Mouse (Mus musculus): ENCODE results near the gene Vipas39. TPM values are rescaled to one million over a fixed set of nuclear protein-coding genes. Genes with fewer than 3 reads are reported as not detected.

Gene Vipas39
- polyA plus RNA-seq, 1 experiment: 64.5 TPM

DNA sequence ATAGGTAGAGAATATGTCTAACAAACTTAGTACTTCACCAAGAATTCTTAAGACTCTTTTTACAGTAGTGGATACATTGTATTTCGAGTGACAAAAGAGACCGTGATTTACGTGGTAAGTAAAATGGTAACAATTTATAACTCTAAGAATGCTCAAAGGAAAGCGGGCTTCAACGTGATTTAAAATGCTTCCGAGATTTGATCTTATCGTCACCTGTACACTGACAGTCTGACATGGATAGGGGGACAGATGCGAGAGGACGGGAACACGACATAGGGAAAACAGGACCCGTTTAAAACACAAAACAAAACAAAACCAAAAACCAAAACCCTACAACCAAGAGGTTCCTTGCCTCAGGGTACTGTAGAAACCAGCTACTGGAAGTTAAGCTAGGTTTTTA lies 612 bp downstream of the Vipas39 start:
- TF ChIP-seq POLR2A (IDR thresholded peaks at IDR 0.05; ENCODE audit: borderline replicate concordance, extremely low read depth, insufficient read depth, insufficient read length, poor library complexity, severe bottlenecking) (no peak), CTCF (IDR thresholded peaks at IDR 0.05; ENCODE audit: borderline replicate concordance, extremely low read depth, insufficient read depth, insufficient read length) (no peak)
- DNase-seq (ENCODE audit: low read depth): no peak

GRCm38 (mm10) chr12:87260562-87260961 lies 5.5 kb downstream of the Vipas39 start:
- TF ChIP-seq POLR2A (IDR thresholded peaks at IDR 0.05; ENCODE audit: borderline replicate concordance, extremely low read depth, insufficient read depth, insufficient read length, poor library complexity, severe bottlenecking) (no peak), CTCF (IDR thresholded peaks at IDR 0.05; ENCODE audit: borderline replicate concordance, extremely low read depth, insufficient read depth, insufficient read length) (no peak)
- no peak for DNase-seq (ENCODE audit: low read depth)

DNA sequence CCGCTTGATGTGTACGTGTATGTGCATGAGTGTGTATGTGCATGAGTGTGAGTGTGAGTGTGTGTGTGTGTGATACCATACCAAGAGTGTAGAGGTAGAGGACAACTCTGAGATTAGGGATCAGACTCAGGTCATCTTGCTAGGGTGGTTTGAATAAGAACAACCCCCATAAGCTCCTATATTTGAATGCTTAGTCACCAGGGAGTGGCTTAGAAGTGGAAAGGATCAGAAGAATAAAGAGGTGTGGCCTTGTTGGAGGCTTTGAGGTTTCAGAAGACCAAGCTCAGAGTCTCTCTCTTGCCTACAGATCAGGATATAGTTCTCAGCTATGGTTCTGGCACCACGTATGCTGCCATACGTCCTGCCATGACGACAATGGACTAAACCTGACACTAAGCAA lies 9.4 kb downstream of the Vipas39 start:
- no peak for DNase-seq (ENCODE audit: low read depth)
- TF ChIP-seq CTCF (IDR thresholded peaks at IDR 0.05; ENCODE audit: borderline replicate concordance, extremely low read depth, insufficient read depth, insufficient read length): no peak
- TF ChIP-seq POLR2A (IDR thresholded peaks at IDR 0.05; ENCODE audit: borderline replicate concordance, extremely low read depth, insufficient read depth, insufficient read length, poor library complexity, severe bottlenecking): no peak

GRCm38 (mm10) chr12:87253878-87254277 lies 12.2 kb downstream of the Vipas39 start:
- no peak for TF ChIP-seq CTCF (IDR thresholded peaks at IDR 0.05; ENCODE audit: borderline replicate concordance, extremely low read depth, insufficient read depth, insufficient read length)
- TF ChIP-seq POLR2A (IDR thresholded peaks at IDR 0.05; ENCODE audit: borderline replicate concordance, extremely low read depth, insufficient read depth, insufficient read length, poor library complexity, severe bottlenecking): no peak
- DNase-seq (ENCODE audit: low read depth): no peak

DNA sequence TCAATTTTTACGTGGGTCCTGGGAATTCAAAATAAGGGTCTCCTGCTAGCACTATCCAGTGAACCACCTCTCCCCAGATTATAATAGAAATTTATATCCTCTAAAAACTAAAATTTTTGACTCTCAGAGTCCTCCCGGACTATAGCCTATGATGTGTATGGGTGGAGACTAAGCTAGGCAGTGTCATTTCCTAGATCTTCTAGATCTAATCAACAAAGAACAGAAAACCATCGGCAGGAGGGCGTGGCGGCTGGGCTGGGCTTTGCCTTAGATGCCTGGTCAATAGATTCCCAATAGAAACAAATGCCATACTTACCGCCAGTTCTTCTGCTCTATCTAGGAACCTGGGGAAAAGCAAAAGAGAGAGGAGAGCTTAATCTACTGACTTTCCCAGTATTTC lies 15.9 kb downstream of the Vipas39 start:
- DNase-seq (ENCODE audit: low read depth): no peak
- TF ChIP-seq POLR2A (IDR thresholded peaks at IDR 0.05; ENCODE audit: borderline replicate concordance, extremely low read depth, insufficient read depth, insufficient read length, poor library complexity, severe bottlenecking) (no peak), CTCF (IDR thresholded peaks at IDR 0.05; ENCODE audit: borderline replicate concordance, extremely low read depth, insufficient read depth, insufficient read length) (no peak)

DNA sequence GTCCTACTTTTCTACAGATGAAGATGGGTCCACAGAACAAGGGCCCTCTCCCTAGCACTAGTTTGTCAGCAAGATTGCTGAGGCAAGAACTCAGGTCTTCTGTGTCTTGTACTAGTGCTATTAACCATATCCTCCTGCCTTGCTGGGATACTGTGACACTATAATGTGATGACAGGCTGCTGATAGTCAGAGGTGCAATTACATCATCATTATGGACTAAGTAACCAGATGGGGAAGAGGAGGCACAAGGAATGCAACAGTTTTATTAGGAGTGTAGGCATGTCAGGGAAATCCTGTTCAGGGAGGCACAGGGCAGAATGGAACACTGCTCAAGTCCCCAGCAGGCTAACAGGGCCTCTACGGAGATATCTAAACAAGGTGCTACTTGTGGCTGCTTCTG lies 27.4 kb downstream of the Vipas39 start, which contains the start of gene Noxred1:
TSS of gene Noxred1 (minus strand) at position 101 of the 400 bp plus-strand sequence.
- TF ChIP-seq CTCF (IDR thresholded peaks at IDR 0.05; ENCODE audit: borderline replicate concordance, extremely low read depth, insufficient read depth, insufficient read length): no peak
- no peak for TF ChIP-seq POLR2A (IDR thresholded peaks at IDR 0.05; ENCODE audit: borderline replicate concordance, extremely low read depth, insufficient read depth, insufficient read length, poor library complexity, severe bottlenecking)

GRCm38 (mm10) chr12:87236882-87237483 lies 29.1 kb downstream of the Vipas39 start:
- DNase-seq (ENCODE audit: low read depth): no peak
- no peak for TF ChIP-seq CTCF (IDR thresholded peaks at IDR 0.05; ENCODE audit: borderline replicate concordance, extremely low read depth, insufficient read depth, insufficient read length)
- TF ChIP-seq POLR2A (IDR thresholded peaks at IDR 0.05; ENCODE audit: borderline replicate concordance, extremely low read depth, insufficient read depth, insufficient read length, poor library complexity, severe bottlenecking): no peak

More for the DNA sequence above, 27.4 kb downstream of the Vipas39 start, which contains the start of gene Noxred1:
- DNase-seq (ENCODE audit: low read depth): no peak

DNA sequence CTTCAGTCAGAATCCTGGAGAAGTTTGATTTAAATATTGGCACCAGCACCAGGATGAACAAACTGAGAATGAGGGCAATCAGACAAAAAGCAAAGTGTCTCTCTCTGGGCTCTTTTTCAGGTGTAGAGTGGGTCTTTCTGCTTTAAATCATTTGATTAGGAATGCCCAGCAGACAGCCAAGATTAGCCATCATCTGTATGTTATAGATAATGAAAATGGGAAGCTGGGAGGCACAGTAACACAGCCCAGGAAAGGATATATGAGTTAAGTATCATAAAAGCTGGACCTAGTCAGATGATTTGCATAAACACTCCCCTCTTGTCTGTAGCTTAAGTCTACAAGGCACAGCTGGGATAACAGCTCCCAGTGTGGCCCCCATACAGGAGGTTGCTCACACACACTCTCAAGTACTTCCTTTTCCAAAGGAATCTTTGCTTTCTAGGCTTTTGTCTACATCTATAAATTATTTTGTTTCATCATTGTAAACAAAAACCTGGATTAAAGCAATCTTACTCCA lies 35.6 kb downstream of the Vipas39 start:
- DNase-seq (ENCODE audit: low read depth): no peak
- TF ChIP-seq POLR2A (IDR thresholded peaks at IDR 0.05; ENCODE audit: borderline replicate concordance, extremely low read depth, insufficient read depth, insufficient read length, poor library complexity, severe bottlenecking): no peak

- no peak for TF ChIP-seq POLR2A (IDR thresholded peaks at IDR 0.05; ENCODE audit: borderline replicate concordance, extremely low read depth, insufficient read depth, insufficient read length, poor library complexity, severe bottlenecking)
- no peak for TF ChIP-seq CTCF (IDR thresholded peaks at IDR 0.05; ENCODE audit: borderline replicate concordance, extremely low read depth, insufficient read depth, insufficient read length)
- no peak for DNase-seq (ENCODE audit: low read depth)
Measured at GRCm38 (mm10) chr12:87229633-87230032, 36.4 kb downstream of the Vipas39 start.

GRCm38 (mm10) chr12:87226801-87227200 lies 39.3 kb downstream of the Vipas39 start:
- TF ChIP-seq POLR2A (IDR thresholded peaks at IDR 0.05; ENCODE audit: borderline replicate concordance, extremely low read depth, insufficient read depth, insufficient read length, poor library complexity, severe bottlenecking) (no peak), CTCF (IDR thresholded peaks at IDR 0.05; ENCODE audit: borderline replicate concordance, extremely low read depth, insufficient read depth, insufficient read length) (no peak)
- DNase-seq (ENCODE audit: low read depth): no peak

- no peak for TF ChIP-seq CTCF (IDR thresholded peaks at IDR 0.05; ENCODE audit: borderline replicate concordance, extremely low read depth, insufficient read depth, insufficient read length)
- no peak for TF ChIP-seq POLR2A (IDR thresholded peaks at IDR 0.05; ENCODE audit: borderline replicate concordance, extremely low read depth, insufficient read depth, insufficient read length, poor library complexity, severe bottlenecking)
- DNase-seq (ENCODE audit: low read depth): no peak
Measured at GRCm38 (mm10) chr12:87224950-87225349, 41.1 kb downstream of the Vipas39 start.

DNA sequence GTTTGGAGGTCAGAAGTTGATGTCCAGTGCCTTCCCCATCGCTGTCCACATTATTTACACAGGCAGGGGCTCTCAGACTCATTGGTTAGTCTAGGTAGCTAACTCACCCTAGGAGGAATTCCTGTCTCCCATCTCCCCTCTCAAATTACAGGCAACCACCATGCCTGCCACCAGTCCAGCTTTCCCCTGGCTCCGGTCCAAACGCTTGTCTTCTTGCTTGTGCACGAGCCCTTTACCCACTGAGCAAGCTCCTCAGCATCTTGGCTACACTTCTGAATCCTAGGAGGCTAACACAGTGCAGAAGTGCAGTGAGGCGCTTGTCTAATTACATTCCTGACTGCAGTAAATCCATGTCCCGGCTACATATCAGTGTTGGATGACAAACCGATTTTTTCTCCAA lies 46.7 kb downstream of the Vipas39 start:
- TF ChIP-seq CTCF (IDR thresholded peaks at IDR 0.05; ENCODE audit: borderline replicate concordance, extremely low read depth, insufficient read depth, insufficient read length) (no peak), POLR2A (IDR thresholded peaks at IDR 0.05; ENCODE audit: borderline replicate concordance, extremely low read depth, insufficient read depth, insufficient read length, poor library complexity, severe bottlenecking) (no peak)
- peak; percentile 77 for DNase-seq (ENCODE audit: low read depth)

All from brain, embryonic 14.5 days (tissue).